Mouse (Mus musculus): Measurements from ENCODE around the gene Cdc37. TPM values are rescaled to one million over a fixed set of nuclear protein-coding genes. Genes with fewer than 3 reads are reported as not detected.

Cdc37 gene
- polyA plus RNA-seq (2017; shearing (Covaris generic)), result 100 to 1,000 TPM; 257 to 310 TPM

GRCm38 (mm10) chr9:21149654-21150419, at the start of gene Cdc37:
Gene Cdc37 (minus strand): TSS chr9:21149982.

GRCm38 (mm10) chr9:21165041-21165951, 15.5 kb upstream of the Cdc37 start, which contains the start of gene Pde4a:
Gene Pde4a (plus strand): TSS chr9:21165714.

DNA sequence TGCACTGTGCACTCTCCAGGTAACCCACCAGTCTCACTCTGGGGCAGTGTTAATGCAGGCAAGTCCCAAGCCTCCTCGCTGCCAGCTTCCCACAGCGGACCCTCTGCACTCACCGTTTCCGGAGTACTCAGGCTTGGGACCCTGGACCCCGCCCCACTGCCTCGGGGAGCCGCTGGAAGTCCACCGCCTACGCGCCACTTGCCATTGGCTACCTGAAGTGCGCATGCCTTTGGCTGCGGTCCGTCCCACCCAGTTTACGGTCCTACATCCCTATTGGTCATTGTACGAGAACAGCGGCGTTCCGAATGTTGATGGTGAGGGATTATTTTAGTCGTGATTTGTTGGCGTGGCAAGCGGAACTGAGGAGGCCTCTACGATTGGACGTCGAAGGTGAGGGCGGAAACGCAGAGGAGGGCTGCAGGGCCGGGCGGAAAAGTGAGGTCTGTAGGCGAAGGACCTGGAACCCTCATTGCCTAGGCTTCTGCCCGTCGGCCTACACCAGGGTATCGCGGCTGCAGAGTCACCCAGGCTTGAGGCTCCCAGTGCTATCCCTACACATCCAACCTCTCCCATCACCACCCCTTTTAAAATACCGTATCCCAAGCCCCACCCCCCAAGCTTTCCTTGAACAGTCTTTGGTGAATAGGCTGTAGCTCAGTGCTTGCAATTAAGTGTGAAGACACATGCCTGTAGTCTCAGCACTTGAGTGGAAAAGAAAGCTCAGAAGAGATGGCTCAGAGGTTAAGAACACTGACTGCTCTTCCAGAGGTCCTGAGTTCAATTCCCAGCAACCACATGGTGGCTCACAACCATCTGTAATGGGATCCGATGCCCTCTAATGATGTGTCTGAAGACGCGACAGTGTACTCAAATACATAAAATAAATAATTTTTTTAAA, 18.5 kb downstream of the Cdc37 start, which contains the start of gene Tyk2:
Gene Tyk2, minus strand, starts transcription at position 185 of the 898 bp plus-strand sequence.

GRCm38 (mm10) chr9:21091707-21092320, 58.0 kb downstream of the Cdc37 start, which contains the start of the genes Gm38431 and Raver1:
Gene Gm38431 (minus strand): TSS chr9:21091997.
Gene Raver1 (minus strand): TSS chr9:21092008.

Other genes starting within 250 kb of the Cdc37 start
- gene Dnmt1, start 190.1 kb downstream of the Cdc37 start, polyA plus RNA-seq (2017; shearing (Covaris generic)), result 10 to 100 TPM; 40.3 to 87.6 TPM
- 10 to 100 TPM in 1 of 2 experiments, 1 to 10 TPM in 1; 8.7 to 17.8 TPM for gene S1pr2, start 173.2 kb downstream of the Cdc37 start, polyA plus RNA-seq (2017; shearing (Covaris generic))
- 100 to 1,000 TPM; 128 to 147 TPM for gene Mrpl4, start 147.2 kb downstream of the Cdc37 start, polyA plus RNA-seq (2017; shearing (Covaris generic))
- gene Icam1, start 134.0 kb downstream of the Cdc37 start, polyA plus RNA-seq (2017; shearing (Covaris generic)), result 100 to 1,000 TPM in 1 of 2 experiments, 10 to 100 TPM in 1; 79.0 to 136 TPM
- under 1 TPM; 0.69 to 0.85 TPM for gene Icam4, start 120.6 kb downstream of the Cdc37 start, polyA plus RNA-seq (2017; shearing (Covaris generic))
- gene Icam5, start 117.9 kb downstream of the Cdc37 start, polyA plus RNA-seq (2017; shearing (Covaris generic)), result 1 to 10 TPM; 1.3 to 2.1 TPM
- under 1 TPM in 1 of 2 experiments, not detected in 1; 0.47 TPM for gene Zglp1, start 82.9 kb downstream of the Cdc37 start, polyA plus RNA-seq (2017; shearing (Covaris generic))
- gene Gm49373, start 76.9 kb downstream of the Cdc37 start, polyA plus RNA-seq (2017; shearing (Covaris generic)), result under 1 TPM; 0.21 to 0.48 TPM
- gene Fdx1l, start 76.4 kb downstream of the Cdc37 start, polyA plus RNA-seq (2017; shearing (Covaris generic)), result 10 to 100 TPM; 22.0 to 35.0 TPM
- gene Gm38431, start 58.0 kb downstream of the Cdc37 start, polyA plus RNA-seq (2017; shearing (Covaris generic)), result 1 to 10 TPM in 1 of 2 experiments, under 1 TPM in 1; 0.77 to 2.0 TPM
- 10 to 100 TPM; 53.8 to 73.2 TPM for gene Raver1, start 58.0 kb downstream of the Cdc37 start, polyA plus RNA-seq (2017; shearing (Covaris generic))
- 10 to 100 TPM; 38.3 to 73.3 TPM for gene Tyk2, start 18.7 kb downstream of the Cdc37 start, polyA plus RNA-seq (2017; shearing (Covaris generic))
- 1 to 10 TPM in 1 of 2 experiments, under 1 TPM in 1; 0.45 to 3.7 TPM for gene Pde4a, start 15.7 kb upstream of the Cdc37 start, polyA plus RNA-seq (2017; shearing (Covaris generic))
- 10 to 100 TPM; 51.6 to 55.5 TPM for gene Keap1, start 89.4 kb upstream of the Cdc37 start, polyA plus RNA-seq (2017; shearing (Covaris generic))
- under 1 TPM in 1 of 2 experiments, not detected in 1; 0.06 TPM for gene S1pr5, start 98.5 kb upstream of the Cdc37 start, polyA plus RNA-seq (2017; shearing (Covaris generic))
- gene Atg4d, start 115.3 kb upstream of the Cdc37 start, polyA plus RNA-seq (2017; shearing (Covaris generic)), result 10 to 100 TPM; 52.8 to 60.8 TPM
- 10 to 100 TPM; 19.0 to 38.8 TPM for gene Kri1, start 138.0 kb upstream of the Cdc37 start, polyA plus RNA-seq (2017; shearing (Covaris generic))
- gene Cdkn2d, start 141.4 kb upstream of the Cdc37 start, polyA plus RNA-seq (2017; shearing (Covaris generic)), result 100 to 1,000 TPM; 105 to 242 TPM
- gene Ap1m2, start 162.4 kb upstream of the Cdc37 start, polyA plus RNA-seq (2017; shearing (Covaris generic)), result 1 to 10 TPM; 1.9 to 2.8 TPM
- gene Slc44a2, start 170.7 kb upstream of the Cdc37 start, polyA plus RNA-seq (2017; shearing (Covaris generic)), result 100 to 1,000 TPM; 328 to 350 TPM
- gene Ilf3, start 217.9 kb upstream of the Cdc37 start, polyA plus RNA-seq (2017; shearing (Covaris generic)), result 10 to 100 TPM; 41.5 to 42.0 TPM

Data from activated CD4-positive, CD25-positive, alpha-beta regulatory T cell (primary cell).